Mouse (Mus musculus) lung, adult 2 months (tissue): ENCODE measurements around the gene Cramp1l.
A peak's percentile ranks its signal among the peaks of the same experiment; 100 is the strongest.

Experiments used
- CTCF ChIP-seq: fragments of 200-500 bp; IDR thresholded peaks from 2 replicates; pipeline ENCODE4 v1.5.1; 2011; ENCODE audit warnings: mild to moderate bottlenecking, low read length, control low read depth; ENCODE audit not compliant: insufficient read depth
- POLR2A ChIP-seq: fragments of 200-500 bp; IDR thresholded peaks from 2 replicates; pipeline ENCODE4 v1.6.1; 2011; ENCODE audit warnings: low read depth, mild to moderate bottlenecking, control low read depth, low read length, borderline replicate concordance; ENCODE audit errors: extremely low read depth

DNA sequence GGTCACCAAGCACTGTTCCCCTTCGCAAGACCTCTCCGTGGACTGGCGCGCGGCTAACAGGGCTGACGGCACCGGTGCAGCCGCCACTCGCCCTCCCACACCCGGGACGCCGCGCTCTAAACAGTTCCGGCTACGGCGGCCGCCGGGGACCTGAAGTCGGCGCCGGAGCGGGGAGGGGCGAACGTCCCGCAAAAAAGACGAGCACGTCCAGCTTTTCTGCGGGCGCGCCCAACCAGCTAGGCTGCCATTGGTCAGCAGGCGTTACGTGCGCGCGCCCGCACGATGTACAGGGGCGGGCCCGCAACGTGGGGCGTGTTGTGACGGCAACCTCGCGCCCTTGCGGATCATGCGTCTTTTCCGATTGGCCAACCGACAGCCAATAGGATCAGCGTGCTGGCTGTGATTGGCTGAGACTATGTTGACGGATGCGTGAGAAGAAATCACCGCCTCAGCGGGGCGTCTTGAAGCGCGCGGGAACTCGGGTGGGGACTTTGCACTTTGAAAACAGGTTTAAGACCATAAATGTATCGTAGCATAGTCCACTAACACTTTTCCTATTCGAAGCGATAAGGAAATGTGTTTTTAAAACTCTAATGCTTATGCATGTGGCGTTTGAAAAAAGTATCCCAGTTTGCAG lies at the start of gene Cramp1l, which contains the start of gene Ift140:
- no peak for TF ChIP-seq CTCF
- peak; percentile 58; the same call in 1 of the 2 replicates for TF ChIP-seq POLR2A
